7 mouse cellular contexts compared by ENCODE assay signal in genomic region chr9:40330609-40331382, GRCm38 (mm10).
DNase-seq lines count a peak whose midpoint lies in the region; ATAC-seq and TF ChIP-seq lines count a peak whose summit lies in the region.

No protein-coding gene starts in this region.

- 54% methylated on average over 19 of the region's 19 CpGs for WGBS in embryonic facial prominence, embryonic 11.5 days
- 56% methylated on average over 19 of the region's 19 CpGs for WGBS in limb, embryonic 10.5 days
- WGBS in midbrain, embryonic 13.5 days = 59% methylated on average over 19 of the region's 19 CpGs
- 54% methylated on average over 19 of the region's 19 CpGs for WGBS in small intestine, adult 2 months

- H3K9ac ChIP-seq in embryonic facial prominence, embryonic 11.5 days (replicated peaks; ENCODE audit: low read length) = no peak overlapping the region
- no peak overlapping the region for H3K9ac ChIP-seq in midbrain, embryonic 13.5 days (replicated peaks)

- peak; percentile 96 for DNase-seq in adrenal gland, postnatal 14 days
- peak; percentile 90 for DNase-seq in embryonic facial prominence, embryonic 11.5 days (ENCODE audit: low spot score)
- peak; percentile 99 for DNase-seq in heart, adult 11 months
- DNase-seq in kidney, adult 11 months = peak; percentile 85
- DNase-seq in limb, embryonic 10.5 days (ENCODE audit: low spot score) = peak; percentile 90

- H3K4me2 ChIP-seq in embryonic facial prominence, embryonic 11.5 days (ENCODE audit: low read depth, low read length) = no peak overlapping the region
- H3K4me2 ChIP-seq in midbrain, embryonic 13.5 days (replicated peaks) = no peak overlapping the region

- no peaks in the 10 kb centered on the region for H3K36me3 ChIP-seq in embryonic facial prominence, embryonic 11.5 days (replicated peaks; ENCODE audit: control insufficient read depth, insufficient read depth, low read depth, low read length)
- no peaks in the 10 kb centered on the region for H3K36me3 ChIP-seq in limb, embryonic 10.5 days
- H3K36me3 ChIP-seq in midbrain, embryonic 13.5 days = peaks cover 38% of the 10 kb centered on the region
- H3K36me3 ChIP-seq in small intestine, adult 2 months (ENCODE audit: control insufficient read depth, insufficient read depth, low read length) = peaks cover 9% of the 10 kb centered on the region; the same call in 1 of the 2 replicates

- no peaks in the 10 kb centered on the region for H3K27me3 ChIP-seq in embryonic facial prominence, embryonic 11.5 days (ENCODE audit: control insufficient read depth, insufficient read depth, low read length)
- no peaks in the 10 kb centered on the region for H3K27me3 ChIP-seq in limb, embryonic 10.5 days (ENCODE audit: low read depth, poor library complexity, severe bottlenecking)
- no peaks in the 10 kb centered on the region for H3K27me3 ChIP-seq in midbrain, embryonic 13.5 days
- H3K27me3 ChIP-seq in small intestine, adult 2 months (ENCODE audit: control insufficient read depth, insufficient read depth, low read length) = no peaks in the 10 kb centered on the region

- ATAC-seq in embryonic facial prominence, embryonic 11.5 days (replicated peaks; ENCODE audit: insufficient number of reproducible peaks, low FRiP score, low TSS enrichment, low read depth) = peak; percentile 80; the same call in 1 of the 2 replicates
- peak; percentile 92 for ATAC-seq in midbrain, embryonic 13.5 days

- peak; percentile 96 for TF ChIP-seq CTCF in small intestine, adult 2 months (IDR thresholded peaks at IDR 0.05; ENCODE audit: extremely low read depth, insufficient read length, insufficient replicate concordance, low read depth, low read length)

- H3K27ac ChIP-seq in embryonic facial prominence, embryonic 11.5 days (replicated peaks; ENCODE audit: low read depth, low read length) = no peak overlapping the region
- H3K27ac ChIP-seq in limb, embryonic 10.5 days = no peak overlapping the region
- H3K27ac ChIP-seq in midbrain, embryonic 13.5 days = no peak overlapping the region
- H3K27ac ChIP-seq in small intestine, adult 2 months (ENCODE audit: insufficient read depth, low read depth, low read length) = no peak overlapping the region

- TF ChIP-seq POLR2A in small intestine, adult 2 months (IDR thresholded peaks at IDR 0.05; ENCODE audit: low read depth, low read length) = no peak

- no peak overlapping the region for H3K4me3 ChIP-seq in embryonic facial prominence, embryonic 11.5 days (ENCODE audit: low read depth, low read length)
- no peak overlapping the region for H3K4me3 ChIP-seq in limb, embryonic 10.5 days
- H3K4me3 ChIP-seq in midbrain, embryonic 13.5 days (replicated peaks) = no peak overlapping the region
- no peak overlapping the region for H3K4me3 ChIP-seq in small intestine, adult 2 months (ENCODE audit: low read depth, low read length)

- no peaks in the 10 kb centered on the region for H3K9me3 ChIP-seq in embryonic facial prominence, embryonic 11.5 days (replicated peaks; ENCODE audit: control insufficient read depth, low read length)
- H3K9me3 ChIP-seq in limb, embryonic 10.5 days (replicated peaks) = no peaks in the 10 kb centered on the region
- no peaks in the 10 kb centered on the region for H3K9me3 ChIP-seq in midbrain, embryonic 13.5 days

- no peaks in the 10 kb centered on the region for H3K4me1 ChIP-seq in embryonic facial prominence, embryonic 11.5 days (ENCODE audit: control insufficient read depth, insufficient read depth, low read length)
- H3K4me1 ChIP-seq in limb, embryonic 10.5 days = peaks cover 12% of the 10 kb centered on the region; the same call in 1 of the 2 replicates
- 0 out of 2 replicates have a peak, but pooled peaks cover 3% of the 10 kb centered on the region for H3K4me1 ChIP-seq in midbrain, embryonic 13.5 days (replicated peaks)
- H3K4me1 ChIP-seq in small intestine, adult 2 months (ENCODE audit: control insufficient read depth, insufficient read depth, insufficient read length, low read length) = peaks cover 11% of the 10 kb centered on the region
